Mouse (Mus musculus) kidney, embryonic 14.5 days (tissue): ENCODE data around the gene Reep1. TPM values are rescaled to one million over a fixed set of nuclear protein-coding genes. Genes with fewer than 3 reads are reported as not detected.

Source experiments
- ATAC-seq: fragments of 200-750 bp; cut with Nextera tagmentation; 2 replicates; pipeline ENCODE4 v1.8.0; 2017; ENCODE audit warnings: moderate number of reproducible peaks, mild to moderate bottlenecking, moderate TSS enrichment, moderate library complexity; ENCODE audit not compliant: low FRiP score, low TSS enrichment
- H3K27ac ChIP-seq: fragments of 300-500 bp; sonication (generic); 2 replicates; pipeline ENCODE4 v1.5.1; 2014; ENCODE audit warnings: low read depth, mild to moderate bottlenecking, low read length, moderate library complexity, mixed read lengths
- H3K27me3 ChIP-seq: fragments of 300-500 bp; sonication (generic); 2 replicates; pipeline ENCODE4 v1.6.1; 2014; ENCODE audit warnings: mild to moderate bottlenecking, low read length; ENCODE audit not compliant: control insufficient read depth, insufficient read depth
- H3K36me3 ChIP-seq: fragments of 300-500 bp; sonication (generic); 2 replicates; pipeline ENCODE4 v1.6.1; 2014; ENCODE audit warnings: low read length, mixed read lengths; ENCODE audit not compliant: control insufficient read depth, insufficient read depth
- H3K4me1 ChIP-seq: fragments of 300-500 bp; sonication (generic); 2 replicates; pipeline ENCODE4 v1.6.1; 2014; ENCODE audit warnings: low read length, mixed read lengths; ENCODE audit not compliant: control insufficient read depth, insufficient read depth
- H3K4me2 ChIP-seq: fragments of 300-500 bp; sonication (generic); replicated peaks from 2 replicates; pipeline ENCODE4 v1.6.1; 2014; ENCODE audit warnings: low read depth, mild to moderate bottlenecking, low read length
- H3K4me3 ChIP-seq: fragments of 300-500 bp; sonication (generic); 2 replicates; pipeline ENCODE4 v1.5.1; 2014; ENCODE audit warnings: mild to moderate bottlenecking, low read length
- H3K9ac ChIP-seq: fragments of 300-500 bp; sonication (generic); 2 replicates; pipeline ENCODE4 v1.6.1; 2014; ENCODE audit warnings: low read depth, mild to moderate bottlenecking, low read length, moderate library complexity
- H3K9me3 ChIP-seq: fragments of 300-500 bp; sonication (generic); 2 replicates; pipeline ENCODE4 v1.6.1; 2016; ENCODE audit warnings: low read length; ENCODE audit not compliant: control insufficient read depth
- WGBS: fragments of 180-500 bp; shearing (Covaris S2); extraction: QIAGEN DNeasy Blood & Tissue Kit; methylation state at CpG from one replicate; pipeline ENCODE4 v1.1.7; 2014; 5-methylcytosine and 5-hydroxymethylcytosine counted together
- polyA plus RNA-seq: library from polyadenylated mRNA; unstranded; fragments of >200 nt; fragmentation: Nextera tagmentation; extraction: Ambion mirVana; gene quantifications from 2 replicates; pipeline ENCODE4 v1.2.1, GENCODE M21; 2014

Gene Reep1
- polyA plus RNA-seq, 1 experiment from 2014 or later: 13.2 TPM

DNA sequence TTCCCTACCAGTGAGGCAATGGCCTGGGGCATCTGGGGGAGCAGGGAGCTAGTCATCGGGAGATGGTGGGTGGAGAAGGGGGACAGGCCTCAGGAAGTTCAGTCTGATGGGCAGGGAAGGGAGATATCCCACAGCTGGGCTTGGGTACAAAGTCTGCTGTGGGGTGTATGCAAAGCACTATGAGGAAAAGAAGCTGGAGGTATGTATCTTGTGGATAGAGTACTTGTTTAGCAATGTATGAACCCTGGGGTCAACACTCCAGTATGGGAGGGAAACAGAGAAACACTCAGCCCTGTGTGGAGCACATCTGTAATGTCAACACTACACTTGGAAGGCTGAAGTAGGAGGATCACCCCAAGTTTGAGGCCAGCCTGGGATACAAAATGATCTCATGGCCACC lies 99.4 kb downstream of the Reep1 start:
- H3K4me2 ChIP-seq: no peak overlapping the region
- no peaks in the 10 kb centered on the region for H3K4me1 ChIP-seq
- H3K4me3 ChIP-seq: no peak overlapping the region
- H3K9me3 ChIP-seq: no peaks in the 10 kb centered on the region
- H3K27ac ChIP-seq: no peak overlapping the region
- peaks cover 4% of the 10 kb centered on the region; the same call in 1 of the 2 replicates for H3K36me3 ChIP-seq
- ATAC-seq: no peak
- 48% methylated on average over 1 of the region's 1 CpGs for WGBS
- H3K9ac ChIP-seq: no peak overlapping the region
- no peaks in the 10 kb centered on the region for H3K27me3 ChIP-seq

DNA sequence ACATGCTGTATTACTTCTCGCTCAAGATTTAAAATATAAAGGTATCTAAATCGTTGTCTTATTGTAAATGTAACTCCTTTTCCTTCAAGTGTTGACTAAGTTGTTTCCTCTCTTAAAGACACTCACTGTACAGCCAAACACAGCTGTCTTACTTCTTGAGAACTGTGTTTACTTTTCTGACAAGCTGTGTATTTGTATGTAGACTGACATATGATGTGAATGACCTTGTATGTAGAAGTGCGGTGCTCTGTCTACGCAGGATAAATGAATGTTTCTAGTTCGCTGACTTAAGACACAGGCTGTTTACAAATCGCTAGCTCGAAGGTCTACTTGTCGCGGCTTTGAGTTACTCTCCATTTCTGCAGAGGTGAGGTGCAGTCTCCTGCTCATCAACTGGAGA lies 102.5 kb downstream of the Reep1 start:
- peaks cover 22% of the 10 kb centered on the region; the same call in 1 of the 2 replicates for H3K36me3 ChIP-seq
- H3K9me3 ChIP-seq: no peaks in the 10 kb centered on the region
- ATAC-seq: no peak
- no peak overlapping the region for H3K4me3 ChIP-seq
- no peak overlapping the region for H3K9ac ChIP-seq
- no peaks in the 10 kb centered on the region for H3K4me1 ChIP-seq
- H3K27ac ChIP-seq: no peak overlapping the region
- 76% methylated on average over 9 of the region's 9 CpGs for WGBS
- H3K4me2 ChIP-seq: no peak overlapping the region
- no peaks in the 10 kb centered on the region for H3K27me3 ChIP-seq

DNA sequence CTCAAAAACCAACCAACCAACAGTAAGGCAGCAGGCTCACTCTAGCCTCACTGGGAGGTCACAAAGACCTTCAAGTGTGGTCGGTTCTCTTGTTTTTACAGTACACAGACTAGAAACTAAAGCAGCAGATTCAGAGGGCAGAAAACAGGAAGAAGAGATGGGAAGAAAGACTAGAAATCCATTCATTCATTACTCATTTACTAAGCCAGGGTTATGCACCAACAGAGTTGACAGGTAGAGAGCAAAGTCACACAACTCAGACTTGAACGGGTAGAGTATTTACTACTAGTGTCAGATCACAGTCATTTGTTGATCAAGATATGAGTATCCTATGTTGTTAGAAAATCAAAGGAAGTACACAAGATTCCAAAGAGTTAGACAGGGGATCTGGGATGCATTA lies 105.5 kb downstream of the Reep1 start:
- Histone ChIP-seq H3K36me3 (peaks cover 50% of the 10 kb centered on the region), H3K4me2 (no peak overlapping the region), H3K9ac (no peak overlapping the region), H3K9me3 (no peaks in the 10 kb centered on the region), H3K27me3 (no peaks in the 10 kb centered on the region), H3K4me1 (no peaks in the 10 kb centered on the region), H3K4me3 (no peak overlapping the region), H3K27ac (no peak overlapping the region)
- WGBS: 76% methylated on average over 2 of the region's 2 CpGs
- ATAC-seq: no peak

DNA sequence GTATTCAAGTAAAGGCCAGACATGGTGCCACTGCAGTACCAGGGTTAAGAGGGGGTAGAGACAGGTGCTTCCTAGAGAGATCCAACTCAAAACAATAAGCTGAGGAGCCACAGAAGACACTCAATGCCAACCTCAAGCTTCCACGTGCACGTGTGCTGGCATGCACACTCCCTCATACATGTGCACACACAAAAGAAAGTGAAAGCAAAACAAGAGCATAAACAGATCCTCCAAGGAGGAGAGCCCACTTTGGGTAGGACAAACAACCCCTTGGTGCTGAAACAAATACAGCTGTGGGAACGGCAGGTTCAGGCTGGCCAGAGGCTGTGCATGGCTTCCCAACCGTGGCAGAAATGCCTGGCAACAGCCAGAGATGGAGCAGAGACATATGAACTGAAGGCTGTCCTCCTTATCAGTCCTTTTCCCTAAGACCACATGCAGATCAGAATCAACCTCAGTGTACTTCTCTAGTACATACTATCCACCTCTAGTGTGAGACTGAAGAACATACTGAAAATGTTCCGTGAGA lies 112.5 kb downstream of the Reep1 start:
- WGBS: 65% methylated on average over 5 of the region's 5 CpGs
- Histone ChIP-seq H3K27ac (no peak overlapping the region), H3K4me1 (0 out of 2 replicates have a peak, but pooled peaks cover 9% of the 10 kb centered on the region), H3K9ac (no peak overlapping the region), H3K4me3 (no peak overlapping the region), H3K36me3 (peaks cover 36% of the 10 kb centered on the region), H3K4me2 (no peak overlapping the region), H3K27me3 (no peaks in the 10 kb centered on the region), H3K9me3 (no peaks in the 10 kb centered on the region)
- 0 out of 2 replicates have a peak, but pooled peaks have one; percentile 32 for ATAC-seq

DNA sequence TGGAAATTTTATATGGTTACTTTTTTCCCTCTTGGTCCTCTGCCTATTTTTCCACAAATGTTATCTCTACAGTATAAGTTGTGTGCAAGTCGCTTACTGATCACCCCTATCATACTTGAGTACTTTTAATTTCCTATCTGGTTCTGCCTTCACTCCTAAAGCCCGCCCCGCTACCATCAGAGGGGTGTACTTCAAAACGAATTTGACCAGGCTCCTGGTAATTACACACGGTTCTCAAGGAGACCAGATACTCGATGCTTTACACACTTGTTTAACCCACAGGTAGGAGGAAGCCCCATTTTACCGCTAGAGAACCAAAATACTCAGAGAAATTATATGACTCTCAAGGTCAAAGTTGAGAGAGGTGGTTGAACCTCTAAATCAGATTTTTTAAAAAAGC lies 115.7 kb downstream of the Reep1 start:
- 1% methylated on average over 7 of the region's 7 CpGs for WGBS
- Histone ChIP-seq H3K4me1 (0 out of 2 replicates have a peak, but pooled peaks cover 9% of the 10 kb centered on the region), H3K4me2 (peak overlapping the region; percentile 68), H3K9ac (peak overlapping the region; percentile 58), H3K9me3 (no peaks in the 10 kb centered on the region), H3K36me3 (peaks cover 5% of the 10 kb centered on the region), H3K4me3 (peak overlapping the region; percentile 60), H3K27ac (no peak overlapping the region), H3K27me3 (no peaks in the 10 kb centered on the region)
- peak; percentile 47; the same call in 1 of the 2 replicates for ATAC-seq

DNA sequence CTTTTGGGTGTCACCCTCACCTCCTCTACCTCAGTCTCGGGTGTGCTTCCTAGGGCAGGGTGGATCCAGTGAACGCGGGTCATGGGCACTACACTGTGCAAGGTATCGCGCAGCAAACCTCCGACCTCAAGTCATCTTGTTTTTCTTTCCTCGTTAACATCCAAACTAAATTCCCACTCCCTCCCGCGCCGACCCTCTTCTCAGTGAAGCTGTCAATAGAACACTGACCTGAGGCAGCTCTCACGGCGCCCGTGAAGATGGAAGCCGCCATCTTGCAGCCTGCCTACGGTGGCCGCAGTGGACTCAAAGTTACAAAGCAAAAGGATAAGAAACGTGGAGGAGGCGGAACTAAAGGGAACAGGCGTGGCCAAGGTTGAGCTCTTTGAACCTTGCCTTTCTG lies 116.1 kb downstream of the Reep1 start:
- peak overlapping the region; percentile 60 for H3K4me3 ChIP-seq
- H3K27ac ChIP-seq: no peak overlapping the region
- no peaks in the 10 kb centered on the region for H3K27me3 ChIP-seq
- under 1% methylated on average over 19 of the region's 19 CpGs for WGBS
- H3K4me2 ChIP-seq: peak overlapping the region; percentile 68
- peak; percentile 87 for ATAC-seq
- no peaks in the 10 kb centered on the region for H3K9me3 ChIP-seq
- H3K4me1 ChIP-seq: 0 out of 2 replicates have a peak, but pooled peaks cover 9% of the 10 kb centered on the region
- H3K36me3 ChIP-seq: peaks cover under 1% of the 10 kb centered on the region
- peak overlapping the region; percentile 58 for H3K9ac ChIP-seq

DNA sequence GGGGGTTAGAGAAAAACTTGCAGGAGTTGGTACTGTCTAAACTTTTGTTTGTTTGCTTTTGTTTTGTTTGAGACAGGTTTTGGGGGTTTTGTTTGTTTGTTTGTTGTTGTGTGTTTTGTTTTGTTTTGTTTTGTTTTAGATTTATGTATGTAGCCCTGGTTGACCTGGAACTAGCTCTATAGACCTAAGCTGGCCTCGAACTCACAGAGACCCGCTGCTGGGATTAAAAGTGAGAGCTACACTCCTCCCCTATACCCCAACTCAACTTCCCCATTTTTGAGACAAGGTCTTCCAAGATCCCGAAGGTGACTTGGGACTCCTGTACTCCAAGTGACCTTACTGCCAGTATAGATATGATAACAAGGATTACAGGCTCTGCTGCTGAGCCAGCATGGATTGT lies 116.6 kb downstream of the Reep1 start:
- 45% methylated on average over 3 of the region's 3 CpGs for WGBS
- H3K9me3 ChIP-seq: no peaks in the 10 kb centered on the region
- peak; percentile 16; the same call in 1 of the 2 replicates for ATAC-seq
- peak overlapping the region; percentile 58; the same call in 1 of the 2 replicates for H3K9ac ChIP-seq
- no peaks in the 10 kb centered on the region for H3K36me3 ChIP-seq
- peak overlapping the region; percentile 60 for H3K4me3 ChIP-seq
- H3K4me2 ChIP-seq: peak overlapping the region; percentile 59
- no peaks in the 10 kb centered on the region for H3K27me3 ChIP-seq
- H3K27ac ChIP-seq: no peak overlapping the region
- H3K4me1 ChIP-seq: 0 out of 2 replicates have a peak, but pooled peaks cover 9% of the 10 kb centered on the region

DNA sequence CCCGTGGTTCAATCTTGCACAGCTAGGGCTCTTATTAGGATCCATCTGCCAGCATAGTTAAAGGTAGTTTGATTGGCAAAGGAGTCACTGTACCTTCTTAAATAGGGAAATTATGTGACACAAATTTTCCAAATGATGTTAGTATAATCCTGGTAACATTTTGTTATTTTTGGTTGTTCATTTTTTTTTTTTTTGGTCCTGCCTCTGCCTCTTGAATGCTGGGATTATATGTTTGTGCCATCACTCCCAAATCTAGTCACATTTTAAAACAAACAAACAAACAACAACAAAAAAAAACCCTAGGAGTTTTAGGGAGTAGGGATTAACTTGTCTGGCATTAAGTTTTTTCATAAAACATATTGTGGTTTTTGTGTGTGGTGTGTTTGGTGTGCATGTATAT lies 119.5 kb downstream of the Reep1 start, which contains the start of gene Mrpl35:
Gene Mrpl35, minus strand, starts transcription at position 101 of the 400 bp plus-strand sequence.
- WGBS: 39% methylated on average over 1 of the region's 1 CpGs
- no peak within 1 kb of the TSS for H3K9ac ChIP-seq
- H3K4me3 ChIP-seq: no peak within 1 kb of the TSS
- no peak within 1 kb of the TSS for H3K27ac ChIP-seq
- no peaks in the 10 kb centered on the region for H3K36me3 ChIP-seq
- H3K4me1 ChIP-seq: 0 out of 2 replicates have a peak, but pooled peaks cover 5% of the 10 kb centered on the region
- no peaks in the 10 kb centered on the region for H3K27me3 ChIP-seq
- H3K4me2 ChIP-seq: no peak within 1 kb of the TSS
- no peaks in the 10 kb centered on the region for H3K9me3 ChIP-seq
- ATAC-seq: no peak

DNA sequence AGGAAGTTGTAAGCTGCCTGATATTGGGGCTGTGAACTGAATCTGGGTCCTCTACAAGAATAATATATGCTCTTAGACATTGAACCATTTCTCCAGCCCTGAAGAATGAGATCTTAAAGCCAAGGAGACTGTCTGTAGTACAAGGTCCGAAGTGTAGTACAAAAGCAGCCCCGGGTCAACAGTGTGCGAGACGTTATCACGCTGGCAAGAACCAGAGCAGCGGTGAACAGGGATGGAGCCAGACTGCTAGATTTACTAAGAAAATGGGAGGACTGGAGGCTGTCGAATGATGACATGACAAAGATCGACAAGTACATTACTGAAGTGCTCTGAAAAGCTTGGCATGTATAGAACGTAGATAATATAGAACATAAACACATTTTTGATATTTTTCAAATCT lies 122.4 kb downstream of the Reep1 start:
- no peak overlapping the region; the same call in 1 of the 2 replicates for H3K9ac ChIP-seq
- 89% methylated on average over 9 of the region's 9 CpGs for WGBS
- H3K9me3 ChIP-seq: no peaks in the 10 kb centered on the region
- no peaks in the 10 kb centered on the region for H3K27me3 ChIP-seq
- ATAC-seq: no peak
- H3K4me3 ChIP-seq: no peak overlapping the region
- peaks cover 5% of the 10 kb centered on the region; the same call in 1 of the 2 replicates for H3K4me1 ChIP-seq
- no peak overlapping the region; the same call in 1 of the 2 replicates for H3K4me2 ChIP-seq
- H3K27ac ChIP-seq: no peak overlapping the region
- H3K36me3 ChIP-seq: peaks cover 4% of the 10 kb centered on the region; the same call in 1 of the 2 replicates
